Mouse (Mus musculus): ENCODE measurements at regions not wholly inside any gene's neighbourhood (a gene's known extent, or its start where the extent isn't known, plus 50 kb on each side); places are given as distances from the start of the nearest gene placed in this dataset.

- DNase-seq (ENCODE audit: low spot score in 2 of 2), result no peak
Measured at GRCm38 (mm10) chr1:73799246-73799645, 325.0 kb downstream of the Tns1 start.

GRCm38 (mm10) chr1:73797858-73798257 is 326.4 kb downstream of the Tns1 start:
- no peak for DNase-seq (ENCODE audit: low spot score in 2 of 2)

- no peak for DNase-seq (ENCODE audit: low spot score in 2 of 2)
Measured at GRCm38 (mm10) chr1:73797413-73797812, 326.8 kb downstream of the Tns1 start.

GRCm38 (mm10) chr1:73793871-73794270 is 330.4 kb downstream of the Tns1 start:
- no peak for DNase-seq (ENCODE audit: low spot score in 2 of 2)

GRCm38 (mm10) chr1:73793256-73793655 is 331.0 kb downstream of the Tns1 start:
- DNase-seq (ENCODE audit: low spot score in 2 of 2), result no peak

GRCm38 (mm10) chr1:73792311-73792710 is 331.9 kb downstream of the Tns1 start:
- no peak for DNase-seq (ENCODE audit: low spot score in 2 of 2)

GRCm38 (mm10) chr1:73787666-73788065 is 336.6 kb downstream of the Tns1 start:
- DNase-seq (ENCODE audit: low spot score in 2 of 2), result no peak

GRCm38 (mm10) chr1:73787224-73787623 is 337.0 kb downstream of the Tns1 start:
- DNase-seq (ENCODE audit: low spot score in 2 of 2), result no peak

- no peak for DNase-seq (ENCODE audit: low spot score in 2 of 2)
Measured at GRCm38 (mm10) chr1:73783303-73783702, 340.9 kb downstream of the Tns1 start.

GRCm38 (mm10) chr1:73782871-73783270 is 341.4 kb downstream of the Tns1 start:
- no peak for DNase-seq (ENCODE audit: low spot score in 2 of 2)

GRCm38 (mm10) chr1:73771773-73772172 is 352.5 kb downstream of the Tns1 start:
- DNase-seq (ENCODE audit: low spot score in 2 of 2), result no peak

- no peak for DNase-seq (ENCODE audit: low spot score in 2 of 2)
Measured at GRCm38 (mm10) chr1:73770631-73771030, 353.6 kb downstream of the Tns1 start.

GRCm38 (mm10) chr1:73764611-73765333 is 359.5 kb downstream of the Tns1 start:
- DNase-seq (ENCODE audit: low spot score in 2 of 2), result no peak

GRCm38 (mm10) chr1:73758110-73759061 is 365.9 kb downstream of the Tns1 start:
- no peak for DNase-seq (ENCODE audit: low spot score in 2 of 2)

GRCm38 (mm10) chr1:73755791-73756190 is 368.5 kb downstream of the Tns1 start:
- no peak for DNase-seq (ENCODE audit: low spot score in 2 of 2)

- DNase-seq (ENCODE audit: low spot score in 2 of 2), result no peak
Measured at GRCm38 (mm10) chr1:73754928-73755327, 369.3 kb downstream of the Tns1 start.

- no peak for DNase-seq (ENCODE audit: low spot score in 2 of 2)
Measured at GRCm38 (mm10) chr1:73753157-73753556, 371.1 kb downstream of the Tns1 start.

GRCm38 (mm10) chr1:73748702-73749101 is 375.5 kb downstream of the Tns1 start:
- no peak for DNase-seq (ENCODE audit: low spot score in 2 of 2)

GRCm38 (mm10) chr1:73744555-73745234 is 379.6 kb downstream of the Tns1 start:
- no peak for DNase-seq (ENCODE audit: low spot score in 2 of 2)

- no peak for DNase-seq (ENCODE audit: low spot score in 2 of 2)
Measured at GRCm38 (mm10) chr1:73743737-73744554, 380.3 kb downstream of the Tns1 start.

- DNase-seq (ENCODE audit: low spot score in 2 of 2), result no peak
Measured at GRCm38 (mm10) chr1:73737083-73737482, 387.2 kb downstream of the Tns1 start.
